Mouse (Mus musculus): ENCODE results near the gene Tnks2. TPM values are rescaled to one million over a fixed set of nuclear protein-coding genes. Genes with fewer than 3 reads are reported as not detected.
"Not testable (repeated sequence)": the region's sequence is repeated elsewhere in the genome, so short reads cannot be mapped to it uniquely, and the experiment has no call there.

Gene Tnks2
- polyA plus RNA-seq, 1 experiment from 2014 or later, result 35.8 TPM

DNA sequence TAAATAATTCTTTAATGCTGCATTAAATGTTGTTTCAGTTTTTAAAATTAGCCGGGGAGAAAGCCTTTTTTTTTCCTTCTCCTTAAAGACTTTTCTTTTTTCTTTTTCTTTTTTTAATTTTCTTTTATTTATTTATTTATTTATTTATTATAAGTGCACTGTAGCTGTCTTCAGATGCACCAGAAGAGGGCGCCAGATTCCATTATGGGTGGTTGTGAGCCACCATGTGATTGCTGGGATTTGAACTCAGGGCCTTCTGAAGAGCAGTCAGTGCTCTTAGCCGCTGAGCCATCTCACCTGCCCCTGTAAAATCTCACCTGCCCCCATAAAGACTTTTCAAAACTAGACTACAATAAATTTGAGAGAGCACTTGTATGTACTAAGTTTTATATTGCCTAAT lies 34.6 kb downstream of the Tnks2 start:
- not testable (repeated sequence) for H3K4me3 ChIP-seq; ATAC-seq (ENCODE audit: extremely low read depth, insufficient number of reproducible peaks, low FRiP score, low TSS enrichment); H3K27me3 ChIP-seq (replicated peaks); H3K4me2 ChIP-seq; H3K9ac ChIP-seq; H3K27ac ChIP-seq (replicated peaks); H3K9me3 ChIP-seq; H3K4me1 ChIP-seq
- 76% methylated on average over 3 of the region's 3 CpGs for WGBS
- peaks cover 88% of the 10 kb centered on the region for H3K36me3 ChIP-seq

GRCm38 (mm10) chr19:36874651-36875050 lies 40.6 kb downstream of the Tnks2 start:
- Histone ChIP-seq H3K36me3 (peaks cover 86% of the 10 kb centered on the region), H3K9me3 (no peaks in the 10 kb centered on the region), H3K4me2 (no peak overlapping the region), H3K4me3 (no peak overlapping the region), H3K27me3 (replicated peaks) (no peaks in the 10 kb centered on the region), H3K4me1 (peaks cover 19% of the 10 kb centered on the region), H3K27ac (replicated peaks) (no peak overlapping the region), H3K9ac (no peak overlapping the region)
- ATAC-seq (ENCODE audit: extremely low read depth, insufficient number of reproducible peaks, low FRiP score, low TSS enrichment), result no peak
- 71% methylated on average over 2 of the region's 2 CpGs for WGBS

DNA sequence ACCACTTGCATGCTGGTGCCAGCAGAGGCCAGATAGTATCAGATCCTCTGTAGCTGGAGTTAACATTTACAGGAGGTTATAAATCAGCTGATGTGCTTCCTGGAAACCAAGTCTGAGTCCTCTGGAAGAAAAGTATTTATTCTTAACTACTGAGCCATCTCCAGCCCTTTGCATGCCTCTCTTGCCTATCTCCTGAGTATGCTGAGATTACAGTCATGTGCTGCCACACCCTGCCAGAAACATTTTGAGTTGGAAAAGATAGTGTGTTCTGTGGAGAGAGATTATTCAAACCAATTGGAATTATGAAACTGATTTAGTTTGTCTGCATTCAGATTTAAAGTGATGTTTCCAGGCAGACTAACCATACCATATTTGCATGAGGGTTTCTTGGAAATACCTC lies 43.3 kb downstream of the Tnks2 start:
- ATAC-seq (ENCODE audit: extremely low read depth, insufficient number of reproducible peaks, low FRiP score, low TSS enrichment), result no peak
- peaks cover 22% of the 10 kb centered on the region for H3K4me1 ChIP-seq
- H3K27me3 ChIP-seq (replicated peaks), result no peaks in the 10 kb centered on the region
- no peak overlapping the region for H3K4me2 ChIP-seq
- H3K4me3 ChIP-seq, result no peak overlapping the region
- no peaks in the 10 kb centered on the region for H3K9me3 ChIP-seq
- no peak overlapping the region for H3K9ac ChIP-seq
- peaks cover 90% of the 10 kb centered on the region for H3K36me3 ChIP-seq
- H3K27ac ChIP-seq (replicated peaks), result no peak overlapping the region; the same call in 1 of the 2 replicates

- H3K4me2 ChIP-seq, result peak overlapping the region; percentile 34
- peaks cover 91% of the 10 kb centered on the region for H3K36me3 ChIP-seq
- H3K9me3 ChIP-seq, result no peaks in the 10 kb centered on the region
- no peaks in the 10 kb centered on the region for H3K27me3 ChIP-seq (replicated peaks)
- H3K27ac ChIP-seq (replicated peaks), result peak overlapping the region; percentile 81
- 44% methylated on average over 11 of the region's 11 CpGs for WGBS
- peaks cover 22% of the 10 kb centered on the region for H3K4me1 ChIP-seq
- ATAC-seq (ENCODE audit: extremely low read depth, insufficient number of reproducible peaks, low FRiP score, low TSS enrichment), result peak; percentile 37; the same call in 1 of the 2 replicates
- H3K4me3 ChIP-seq, result no peak overlapping the region
- H3K9ac ChIP-seq, result peak overlapping the region; percentile 56
These were observed 44.9 kb downstream of the Tnks2 start for GRCm38 (mm10) chr19:36878743-36879495.

DNA sequence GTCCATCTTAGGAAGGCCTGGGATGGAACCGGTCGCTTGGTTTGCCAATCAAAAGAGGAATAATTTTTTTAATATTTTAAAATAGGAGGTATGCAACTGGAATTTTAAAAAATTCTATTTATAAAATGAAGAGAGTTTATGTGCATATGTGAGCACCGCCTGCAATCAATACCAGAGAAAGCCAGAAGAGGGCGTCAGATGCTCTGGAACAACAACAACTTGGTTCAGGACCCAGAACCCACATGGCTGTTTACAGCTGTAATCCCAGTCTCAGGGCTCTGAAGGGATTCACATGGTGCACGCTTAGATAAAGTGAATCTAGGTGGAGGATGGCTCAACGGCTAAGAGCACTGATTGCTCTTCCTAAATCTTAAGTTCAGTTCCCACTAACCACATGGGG lies 49.1 kb downstream of the Tnks2 start:
- Histone ChIP-seq H3K4me3 (no peak overlapping the region), H3K4me2 (no peak overlapping the region), H3K9ac (no peak overlapping the region), H3K4me1 (peaks cover 17% of the 10 kb centered on the region), H3K36me3 (peaks cover 93% of the 10 kb centered on the region), H3K27me3 (replicated peaks) (no peaks in the 10 kb centered on the region), H3K9me3 (no peaks in the 10 kb centered on the region), H3K27ac (replicated peaks) (no peak overlapping the region)
- WGBS, result 82% methylated on average over 6 of the region's 6 CpGs
- no peak for ATAC-seq (ENCODE audit: extremely low read depth, insufficient number of reproducible peaks, low FRiP score, low TSS enrichment)

- H3K27ac ChIP-seq (replicated peaks), result no peak overlapping the region
- 90% methylated on average over 2 of the region's 2 CpGs for WGBS
- peaks cover 99% of the 10 kb centered on the region for H3K36me3 ChIP-seq
- H3K27me3 ChIP-seq (replicated peaks), result no peaks in the 10 kb centered on the region
- no peak for ATAC-seq (ENCODE audit: extremely low read depth, insufficient number of reproducible peaks, low FRiP score, low TSS enrichment)
- no peak overlapping the region for H3K4me2 ChIP-seq
- no peak overlapping the region for H3K4me3 ChIP-seq
- no peaks in the 10 kb centered on the region for H3K9me3 ChIP-seq
- H3K4me1 ChIP-seq, result peaks cover 6% of the 10 kb centered on the region; the same call in 1 of the 2 replicates
- H3K9ac ChIP-seq, result no peak overlapping the region
These were observed 52.3 kb downstream of the Tnks2 start for GRCm38 (mm10) chr19:36886316-36886715.

- no peak for ATAC-seq (ENCODE audit: extremely low read depth, insufficient number of reproducible peaks, low FRiP score, low TSS enrichment)
- Histone ChIP-seq H3K9ac (no peak overlapping the region), H3K27ac (replicated peaks) (no peak overlapping the region), H3K9me3 (no peaks in the 10 kb centered on the region), H3K4me2 (no peak overlapping the region), H3K27me3 (replicated peaks) (no peaks in the 10 kb centered on the region), H3K4me1 (peaks cover 6% of the 10 kb centered on the region; the same call in 1 of the 2 replicates), H3K36me3 (peaks cover 98% of the 10 kb centered on the region), H3K4me3 (no peak overlapping the region)
- WGBS, result 67% methylated on average over 3 of the region's 3 CpGs
These were observed 53.7 kb downstream of the Tnks2 start for GRCm38 (mm10) chr19:36887706-36888105.

DNA sequence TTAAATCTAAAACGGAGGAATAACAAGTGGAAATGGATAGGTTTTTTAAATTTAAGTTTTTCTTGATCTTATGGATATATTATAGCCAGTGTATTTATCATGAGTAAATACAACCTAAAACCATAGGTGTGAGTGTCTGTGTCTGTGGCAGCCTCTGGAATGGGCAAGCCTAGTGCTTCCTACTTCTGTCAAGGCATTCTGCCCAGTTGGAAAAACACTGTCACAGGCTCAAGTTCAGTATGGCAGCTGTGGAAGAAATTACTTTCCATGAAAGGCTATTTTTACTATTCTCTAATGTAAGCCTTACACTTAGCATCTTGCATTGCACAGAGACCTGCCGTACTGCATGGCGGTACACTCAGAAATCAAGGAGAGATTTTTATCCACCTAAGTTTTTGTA lies 57.7 kb downstream of the Tnks2 start:
- Histone ChIP-seq H3K36me3 (peaks cover 85% of the 10 kb centered on the region), H3K9me3 (no peaks in the 10 kb centered on the region), H3K4me3 (no peak overlapping the region), H3K4me1 (peaks cover 6% of the 10 kb centered on the region; the same call in 1 of the 2 replicates), H3K4me2 (no peak overlapping the region), H3K27ac (replicated peaks) (no peak overlapping the region), H3K9ac (no peak overlapping the region), H3K27me3 (replicated peaks) (no peaks in the 10 kb centered on the region)
- WGBS, result 96% methylated on average over 3 of the region's 3 CpGs
- no peak for ATAC-seq (ENCODE audit: extremely low read depth, insufficient number of reproducible peaks, low FRiP score, low TSS enrichment)

DNA sequence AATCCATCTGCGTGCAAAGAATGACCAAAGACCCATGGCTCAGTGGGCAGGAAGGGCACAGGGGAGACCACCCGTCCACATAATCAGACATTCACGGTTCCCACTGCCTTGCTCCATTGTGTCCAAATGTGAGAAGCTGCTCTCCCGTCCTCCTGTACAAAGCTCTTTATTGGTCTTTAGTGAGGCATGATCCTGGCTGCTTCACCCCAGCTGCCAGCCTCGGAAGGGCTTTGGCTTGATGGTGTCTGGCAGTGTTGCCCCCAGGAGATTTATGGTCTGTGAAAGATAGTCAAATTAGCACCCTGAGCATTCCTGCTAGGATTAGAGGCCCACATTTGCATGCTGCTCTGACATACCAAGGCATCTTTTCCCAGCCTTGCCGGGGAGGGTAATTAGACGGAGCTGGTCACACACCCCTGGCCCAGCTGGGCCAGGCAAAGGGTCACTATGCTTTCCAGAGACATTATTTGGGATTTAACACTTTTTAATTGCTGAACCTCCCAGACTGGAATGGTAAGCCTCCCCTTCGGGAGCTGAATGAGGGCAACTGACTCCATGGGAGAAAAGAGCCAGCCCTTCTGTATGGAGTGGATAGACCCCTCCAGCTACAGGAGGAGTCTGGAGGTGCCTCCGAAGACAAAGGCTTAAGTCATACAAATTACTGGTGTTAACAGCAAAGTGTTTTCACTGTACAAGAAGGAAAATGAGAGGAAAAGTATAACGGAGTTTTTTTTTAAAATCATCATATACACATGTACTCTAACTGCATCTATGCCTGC lies 62.9 kb downstream of the Tnks2 start:
- Histone ChIP-seq H3K36me3 (peaks cover 34% of the 10 kb centered on the region), H3K27me3 (replicated peaks) (no peaks in the 10 kb centered on the region), H3K9ac (no peak overlapping the region), H3K4me1 (0 out of 2 replicates have a peak, but pooled peaks cover 3% of the 10 kb centered on the region), H3K4me3 (no peak overlapping the region), H3K4me2 (no peak overlapping the region), H3K27ac (replicated peaks) (no peak overlapping the region), H3K9me3 (no peaks in the 10 kb centered on the region)
- ATAC-seq (ENCODE audit: extremely low read depth, insufficient number of reproducible peaks, low FRiP score, low TSS enrichment), result no peak
- 27% methylated on average over 10 of the region's 10 CpGs for WGBS

GRCm38 (mm10) chr19:36897778-36898177 lies 63.7 kb downstream of the Tnks2 start:
- Histone ChIP-seq H3K9me3 (no peaks in the 10 kb centered on the region), H3K27ac (replicated peaks) (no peak overlapping the region), H3K4me2 (no peak overlapping the region), H3K4me3 (no peak overlapping the region), H3K4me1 (0 out of 2 replicates have a peak, but pooled peaks cover 3% of the 10 kb centered on the region), H3K9ac (no peak overlapping the region), H3K27me3 (replicated peaks) (no peaks in the 10 kb centered on the region), H3K36me3 (peaks cover 27% of the 10 kb centered on the region)
- 53% methylated on average over 9 of the region's 9 CpGs for WGBS
- no peak for ATAC-seq (ENCODE audit: extremely low read depth, insufficient number of reproducible peaks, low FRiP score, low TSS enrichment)

DNA sequence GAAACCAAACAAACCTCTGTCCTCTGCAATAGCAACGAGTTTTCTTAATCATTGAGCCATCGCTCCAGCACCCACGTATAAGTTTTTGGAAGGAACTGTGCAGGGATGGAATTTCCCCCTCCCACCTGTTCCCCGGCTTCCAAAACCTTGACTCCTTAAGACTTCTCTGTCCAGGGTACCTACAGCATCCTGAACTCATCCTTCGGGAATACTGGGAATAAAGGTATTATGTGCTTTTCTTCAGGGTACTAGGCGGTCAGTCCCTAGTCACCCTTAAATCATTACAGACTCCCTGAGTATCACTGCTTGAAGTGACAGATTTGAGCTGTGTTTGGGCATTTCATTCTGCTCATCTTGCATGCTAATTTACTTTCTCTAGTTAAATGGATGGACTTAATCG lies 69.3 kb downstream of the Tnks2 start:
- WGBS, result 45% methylated on average over 7 of the region's 7 CpGs
- H3K27me3 ChIP-seq (replicated peaks), result no peaks in the 10 kb centered on the region
- H3K9ac ChIP-seq, result peak overlapping the region; percentile 84
- H3K36me3 ChIP-seq, result no peaks in the 10 kb centered on the region
- H3K27ac ChIP-seq (replicated peaks), result peak overlapping the region; percentile 80; the same call in 1 of the 2 replicates
- H3K4me1 ChIP-seq, result peaks cover 8% of the 10 kb centered on the region
- peak overlapping the region; percentile 71 for H3K4me3 ChIP-seq
- H3K4me2 ChIP-seq, result peak overlapping the region; percentile 84
- H3K9me3 ChIP-seq, result no peaks in the 10 kb centered on the region
- no peak for ATAC-seq (ENCODE audit: extremely low read depth, insufficient number of reproducible peaks, low FRiP score, low TSS enrichment)

All from heart, embryonic 13.5 days (tissue).